Mouse (Mus musculus) kidney, adult 2 months (tissue): ENCODE results near the gene Gdpd4.

ENCODE experiments used
- CTCF ChIP-seq: fragments of 200-500 bp; conservative IDR thresholded peaks from 2 replicates; pipeline ENCODE4 v1.5.1; 2011; ENCODE audit warnings: low read depth, mild to moderate bottlenecking, control low read depth, low read length, moderate library complexity, mixed read lengths; ENCODE audit not compliant: insufficient read depth, insufficient read length
- POLR2A ChIP-seq: fragments of 200-500 bp; IDR thresholded peaks from one replicate; pipeline ENCODE4 v1.6.1; 2011; ENCODE audit warnings: low read depth, low read length, control low read depth

DNA sequence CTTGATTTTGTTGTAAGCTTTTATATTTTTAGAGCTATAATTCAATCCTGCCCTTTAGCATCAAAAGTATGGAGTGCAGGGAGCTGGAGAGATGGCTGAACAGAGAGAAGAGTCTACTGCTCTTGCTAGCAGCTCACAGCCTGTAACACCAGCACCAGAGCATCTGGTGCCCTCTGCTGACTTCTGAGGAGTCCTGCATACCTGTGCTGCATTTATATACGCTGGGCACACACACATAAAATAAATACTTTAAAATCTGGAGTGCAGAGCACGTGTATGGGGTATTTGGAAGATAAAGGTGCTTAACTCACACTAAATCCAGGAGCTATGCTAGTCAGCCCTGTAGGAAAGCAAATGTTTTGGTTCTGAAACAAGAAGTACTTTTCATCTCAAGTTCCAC lies 166.6 kb downstream of the Gdpd4 start:
- TF ChIP-seq POLR2A (no peak), CTCF (peak; percentile 61)
